Mouse (Mus musculus): ENCODE data around the gene Pitpnc1. TPM values are rescaled to one million over a fixed set of nuclear protein-coding genes. Genes with fewer than 3 reads are reported as not detected.

Pitpnc1 gene
- polyA plus RNA-seq, 1 experiment = 30.0 TPM

DNA sequence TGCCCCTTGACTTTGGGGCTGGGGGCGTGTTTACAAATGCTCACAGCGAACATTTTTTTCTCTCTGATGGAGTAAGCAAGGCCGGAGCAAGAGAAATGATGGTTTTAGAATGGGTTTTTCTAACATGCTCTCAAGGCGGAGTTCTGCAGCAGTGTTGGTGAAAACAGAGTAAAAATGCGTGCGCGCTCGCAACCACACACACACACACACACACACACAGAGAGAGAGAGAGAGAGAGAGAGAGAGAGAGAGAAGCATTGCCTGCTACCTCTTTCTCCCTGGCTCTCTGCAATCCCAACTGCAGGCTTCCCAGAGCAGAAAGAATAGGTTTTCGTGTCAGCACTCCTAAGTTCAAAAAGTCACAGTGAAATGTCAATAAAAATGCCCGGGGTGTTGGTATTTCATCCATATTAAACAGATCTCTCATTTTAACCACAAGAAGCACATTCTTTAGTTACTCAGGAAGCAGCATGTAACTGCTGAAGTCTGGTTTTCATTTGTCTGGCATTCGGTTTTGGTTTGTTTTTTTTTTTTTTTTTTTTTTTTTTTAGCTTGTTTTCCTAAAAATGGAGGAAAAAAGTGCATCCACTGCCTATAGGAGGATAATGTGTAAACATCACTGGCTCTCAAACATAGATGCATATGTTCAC, 697 bp upstream of the Pitpnc1 start:
- Histone ChIP-seq H3K27ac (ENCODE audit: insufficient read depth, low read length) (no peak overlapping the region), H3K4me1 (ENCODE audit: control insufficient read depth, insufficient read depth, low read length) (peaks cover 6% of the 10 kb centered on the region; the same call in 1 of the 2 replicates), H3K4me3 (replicated peaks; ENCODE audit: insufficient read depth, low read depth, low read length) (peak overlapping the region; percentile 72), H3K27me3 (ENCODE audit: control insufficient read depth, insufficient read depth, low read length) (no peaks in the 10 kb centered on the region)
- WGBS = 24% methylated on average over 11 of the region's 11 CpGs
- TF ChIP-seq POLR2A (IDR thresholded peaks at IDR 0.05; ENCODE audit: borderline replicate concordance, insufficient read depth, low read length) (no peak), CTCF (IDR thresholded peaks at IDR 0.05; ENCODE audit: borderline replicate concordance, insufficient read depth, low read depth, low read length) (no peak)
- no peak for DNase-seq

DNA sequence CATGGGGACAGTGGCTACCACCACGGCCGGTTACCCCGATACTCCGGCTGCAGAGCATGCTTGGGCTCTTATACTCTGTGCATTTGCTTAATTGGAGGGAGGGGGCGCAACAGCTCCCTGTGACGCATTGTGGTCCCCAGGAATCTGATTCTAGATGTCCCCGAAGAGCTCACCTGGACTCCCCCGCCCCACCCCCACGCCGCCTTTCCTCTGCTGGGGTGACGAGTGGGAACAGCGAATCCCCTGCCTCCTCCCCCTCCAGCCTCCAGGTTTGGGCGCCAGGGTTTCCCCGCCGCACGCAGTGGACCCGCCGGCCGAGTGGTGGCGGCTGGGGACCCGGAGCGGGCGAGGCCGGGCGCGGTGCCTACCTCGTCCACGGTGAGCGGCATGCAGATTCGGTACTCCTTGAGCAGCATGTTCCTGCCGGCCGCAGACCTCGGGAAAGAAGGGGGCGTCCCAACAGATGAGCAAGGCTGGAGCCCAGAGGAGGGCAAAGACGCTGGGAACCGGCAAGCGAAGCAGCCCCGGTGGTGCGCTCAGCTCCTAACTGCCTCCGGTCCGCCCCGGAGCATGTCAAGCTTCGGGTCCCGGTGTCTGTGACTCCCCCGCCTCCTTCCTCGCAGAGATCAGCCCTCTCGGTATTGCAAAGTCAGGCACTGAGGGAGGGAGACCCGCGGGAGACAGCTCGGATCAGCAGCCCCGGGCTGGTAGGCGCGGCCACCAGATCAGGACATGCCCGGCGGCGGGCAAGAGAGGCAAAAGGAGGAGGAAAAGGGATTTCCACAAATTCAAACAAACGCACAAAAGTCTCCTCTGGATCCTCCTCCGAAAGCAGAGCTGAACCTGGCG, 752 bp downstream of the Pitpnc1 start:
- Histone ChIP-seq H3K27me3 (ENCODE audit: control insufficient read depth, insufficient read depth, low read length) (no peaks in the 10 kb centered on the region), H3K4me1 (ENCODE audit: control insufficient read depth, insufficient read depth, low read length) (peaks cover 6% of the 10 kb centered on the region; the same call in 1 of the 2 replicates), H3K27ac (ENCODE audit: insufficient read depth, low read length) (peak overlapping the region; percentile 63), H3K4me3 (replicated peaks; ENCODE audit: insufficient read depth, low read depth, low read length) (peak overlapping the region; percentile 72)
- peak; percentile 76 to 83 for DNase-seq
- under 1% methylated on average over 59 of the region's 59 CpGs for WGBS
- TF ChIP-seq CTCF (IDR thresholded peaks at IDR 0.05; ENCODE audit: borderline replicate concordance, insufficient read depth, low read depth, low read length) (no peak), POLR2A (IDR thresholded peaks at IDR 0.05; ENCODE audit: borderline replicate concordance, insufficient read depth, low read length) (no peak)

DNA sequence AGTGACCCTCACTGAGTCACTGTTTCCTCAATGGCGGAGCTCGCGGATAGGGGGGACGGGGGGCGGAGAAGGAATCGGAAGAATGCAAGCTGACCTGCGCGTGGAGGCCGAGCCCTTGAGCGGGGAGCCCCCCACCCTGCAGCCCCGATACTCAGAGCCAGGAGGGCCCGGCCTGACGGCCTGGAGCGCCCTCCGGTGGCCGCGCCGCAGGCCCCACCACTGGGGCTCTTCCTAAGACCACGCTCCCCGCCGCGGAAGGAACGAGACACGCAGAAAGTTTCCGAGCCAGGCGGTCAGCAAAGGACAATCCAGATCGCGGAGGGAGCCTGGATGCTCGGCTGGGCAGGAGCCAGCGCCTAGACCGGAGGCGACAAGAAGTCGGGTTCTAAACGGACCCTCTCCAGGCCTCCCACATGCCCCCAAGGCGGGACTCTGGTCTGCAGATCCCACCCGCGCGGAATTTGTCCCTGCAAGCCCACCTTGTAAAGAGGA, 1.4 kb downstream of the Pitpnc1 start:
- under 1% methylated on average over 38 of the region's 38 CpGs for WGBS
- peak; percentile 76 for TF ChIP-seq CTCF (IDR thresholded peaks at IDR 0.05; ENCODE audit: borderline replicate concordance, insufficient read depth, low read depth, low read length)
- TF ChIP-seq POLR2A (IDR thresholded peaks at IDR 0.05; ENCODE audit: borderline replicate concordance, insufficient read depth, low read length) = no peak
- no peaks in the 10 kb centered on the region for H3K27me3 ChIP-seq (ENCODE audit: control insufficient read depth, insufficient read depth, low read length)
- H3K27ac ChIP-seq (ENCODE audit: insufficient read depth, low read length) = peak overlapping the region; percentile 61
- peak; percentile 76 to 82 for DNase-seq
- peak overlapping the region; percentile 72 for H3K4me3 ChIP-seq (replicated peaks; ENCODE audit: insufficient read depth, low read depth, low read length)
- H3K4me1 ChIP-seq (ENCODE audit: control insufficient read depth, insufficient read depth, low read length) = peaks cover 6% of the 10 kb centered on the region; the same call in 1 of the 2 replicates

DNA sequence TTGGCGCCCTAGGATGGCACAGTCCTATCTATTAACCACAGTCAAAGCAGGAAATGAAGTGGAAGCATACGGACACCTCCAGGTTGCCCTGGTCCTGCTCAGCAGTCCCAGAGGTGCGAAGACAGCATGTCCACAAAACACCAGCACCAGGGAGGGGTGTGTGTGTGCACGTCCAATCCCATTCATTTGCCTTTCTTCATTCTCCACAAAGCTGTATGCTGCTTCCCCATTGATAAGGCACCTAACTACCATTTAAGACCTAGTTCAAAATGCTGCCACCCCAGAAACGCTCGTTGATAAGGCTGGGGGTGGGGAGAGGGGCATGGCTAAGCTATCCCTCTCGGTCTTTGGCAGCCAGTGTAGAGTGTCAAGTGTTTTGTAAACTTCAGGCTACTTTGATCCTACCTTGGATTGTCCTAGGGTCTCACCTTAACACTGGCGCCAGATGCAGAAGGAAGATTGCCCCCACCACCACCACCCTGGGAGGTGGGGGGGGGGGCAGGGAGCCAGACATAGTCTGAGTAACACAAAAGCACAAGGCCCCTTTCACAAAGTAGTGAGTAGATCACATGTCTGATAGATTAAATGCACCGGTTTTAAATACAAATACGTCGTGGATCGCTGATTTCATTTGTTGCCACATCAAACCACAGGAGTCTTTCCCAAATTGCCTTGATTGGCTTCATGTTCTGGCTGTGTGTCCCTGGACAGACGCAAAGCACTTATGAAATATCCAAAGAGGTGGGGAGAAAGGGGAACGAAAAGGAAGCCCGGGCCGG, 2.1 kb downstream of the Pitpnc1 start:
- 30% methylated on average over 16 of the region's 16 CpGs for WGBS
- peak in 1 of 2 experiments; percentile 17 for DNase-seq
- TF ChIP-seq CTCF (IDR thresholded peaks at IDR 0.05; ENCODE audit: borderline replicate concordance, insufficient read depth, low read depth, low read length) (no peak), POLR2A (IDR thresholded peaks at IDR 0.05; ENCODE audit: borderline replicate concordance, insufficient read depth, low read length) (no peak)
- Histone ChIP-seq H3K27ac (ENCODE audit: insufficient read depth, low read length) (peak overlapping the region; percentile 61), H3K4me1 (ENCODE audit: control insufficient read depth, insufficient read depth, low read length) (peaks cover 8% of the 10 kb centered on the region), H3K4me3 (replicated peaks; ENCODE audit: insufficient read depth, low read depth, low read length) (peak overlapping the region; percentile 72), H3K27me3 (ENCODE audit: control insufficient read depth, insufficient read depth, low read length) (no peaks in the 10 kb centered on the region)

DNA sequence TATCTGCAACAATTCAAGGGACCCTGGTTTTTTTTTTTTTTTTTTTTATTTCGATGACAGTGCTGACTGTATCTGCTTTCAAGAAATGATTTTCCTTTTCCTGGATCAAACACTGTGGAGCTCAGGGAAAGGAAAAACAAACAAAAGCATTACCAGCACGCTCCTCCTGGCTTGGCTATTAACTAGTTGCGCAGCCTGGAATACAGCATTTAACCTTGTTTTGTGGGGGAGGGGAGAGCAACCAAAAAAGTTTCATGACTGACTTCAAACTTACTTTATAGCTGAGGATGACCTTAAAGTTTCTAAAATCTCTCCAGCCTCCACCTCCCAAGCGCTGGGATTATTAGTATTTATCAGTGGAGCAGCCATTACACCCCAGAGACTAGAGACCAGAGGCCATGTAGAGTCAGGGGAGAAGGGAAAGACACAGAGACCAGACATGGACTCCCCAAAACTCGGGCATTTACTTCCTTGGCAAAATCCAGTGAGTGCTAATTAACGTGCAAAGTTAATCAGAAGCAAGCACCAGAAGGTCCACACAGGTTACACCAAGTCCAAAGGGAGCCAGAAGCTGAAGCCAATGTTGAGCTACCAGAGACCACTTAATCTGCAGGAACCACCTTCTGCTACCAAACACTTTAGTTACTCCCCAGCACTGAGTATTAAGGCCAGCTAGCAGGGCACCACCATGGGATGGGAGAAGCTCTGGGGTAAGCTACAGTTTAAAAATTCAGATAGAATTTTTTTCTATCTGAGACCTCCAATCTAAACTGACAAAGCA, 3.7 kb downstream of the Pitpnc1 start:
- 75% methylated on average over 6 of the region's 6 CpGs for WGBS
- Histone ChIP-seq H3K27ac (ENCODE audit: insufficient read depth, low read length) (no peak overlapping the region), H3K4me1 (ENCODE audit: control insufficient read depth, insufficient read depth, low read length) (peaks cover 9% of the 10 kb centered on the region), H3K4me3 (replicated peaks; ENCODE audit: insufficient read depth, low read depth, low read length) (no peak overlapping the region), H3K27me3 (ENCODE audit: control insufficient read depth, insufficient read depth, low read length) (no peaks in the 10 kb centered on the region)
- DNase-seq = no peak
- TF ChIP-seq CTCF (IDR thresholded peaks at IDR 0.05; ENCODE audit: borderline replicate concordance, insufficient read depth, low read depth, low read length) (no peak), POLR2A (IDR thresholded peaks at IDR 0.05; ENCODE audit: borderline replicate concordance, insufficient read depth, low read length) (no peak)

DNA sequence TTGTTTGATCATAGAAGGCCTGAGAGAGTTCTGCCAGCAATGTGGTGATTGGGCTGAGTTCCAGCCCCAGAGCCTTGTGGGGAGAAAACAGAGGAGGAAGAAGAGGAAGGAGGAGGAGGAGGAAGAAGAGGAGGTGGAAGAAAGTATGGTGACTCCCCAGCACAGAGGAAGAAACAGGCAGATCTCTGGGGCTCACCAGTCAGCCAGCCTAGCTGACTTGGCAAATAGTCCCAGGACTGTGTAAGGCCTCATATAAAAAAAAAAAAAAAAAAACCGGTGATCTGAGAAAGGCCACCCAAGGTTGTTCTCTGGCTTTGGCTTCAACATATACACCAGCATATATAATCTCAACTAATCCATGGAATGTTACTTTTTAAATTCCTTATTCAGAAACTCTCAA, 4.5 kb downstream of the Pitpnc1 start:
- TF ChIP-seq CTCF (IDR thresholded peaks at IDR 0.05; ENCODE audit: borderline replicate concordance, insufficient read depth, low read depth, low read length) (no peak), POLR2A (IDR thresholded peaks at IDR 0.05; ENCODE audit: borderline replicate concordance, insufficient read depth, low read length) (no peak)
- no peak overlapping the region for H3K4me3 ChIP-seq (replicated peaks; ENCODE audit: insufficient read depth, low read depth, low read length)
- peaks cover 9% of the 10 kb centered on the region for H3K4me1 ChIP-seq (ENCODE audit: control insufficient read depth, insufficient read depth, low read length)
- H3K27me3 ChIP-seq (ENCODE audit: control insufficient read depth, insufficient read depth, low read length) = no peaks in the 10 kb centered on the region
- no peak for DNase-seq
- no peak overlapping the region for H3K27ac ChIP-seq (ENCODE audit: insufficient read depth, low read length)
- WGBS = 13% methylated on average over 1 of the region's 1 CpGs

DNA sequence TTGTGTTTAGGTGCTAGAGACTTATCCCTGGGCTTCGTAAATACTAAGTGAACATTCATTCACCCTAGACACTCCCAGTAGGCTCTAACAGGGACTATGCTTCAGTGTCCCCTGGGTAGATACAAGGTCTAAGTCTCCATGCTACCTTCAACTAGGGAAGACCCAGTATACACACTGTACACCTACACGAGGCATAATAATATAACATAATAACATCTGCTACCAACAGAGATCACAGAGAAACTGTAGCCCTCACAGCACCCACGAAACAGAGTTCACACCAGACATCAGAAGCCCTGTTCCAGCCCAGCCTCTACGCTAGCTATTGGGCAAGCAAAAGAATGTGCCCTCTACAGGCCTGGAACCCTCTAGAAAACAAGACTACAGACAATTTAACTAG, 5.5 kb downstream of the Pitpnc1 start:
- Histone ChIP-seq H3K4me1 (ENCODE audit: control insufficient read depth, insufficient read depth, low read length) (peaks cover 9% of the 10 kb centered on the region), H3K27ac (ENCODE audit: insufficient read depth, low read length) (no peak overlapping the region), H3K4me3 (replicated peaks; ENCODE audit: insufficient read depth, low read depth, low read length) (no peak overlapping the region), H3K27me3 (ENCODE audit: control insufficient read depth, insufficient read depth, low read length) (no peaks in the 10 kb centered on the region)
- no peak for DNase-seq
- no peak for TF ChIP-seq CTCF (IDR thresholded peaks at IDR 0.05; ENCODE audit: borderline replicate concordance, insufficient read depth, low read depth, low read length)
- no peak for TF ChIP-seq POLR2A (IDR thresholded peaks at IDR 0.05; ENCODE audit: borderline replicate concordance, insufficient read depth, low read length)
- 89% methylated on average over 4 of the region's 4 CpGs for WGBS
